8 mouse cellular contexts compared by ENCODE assay signal in genomic region chr6:146833485-146834314, GRCm38 (mm10). TPM values are rescaled to one million over a fixed set of nuclear protein-coding genes. Genes with fewer than 3 reads are reported as not detected.
DNase-seq lines count a peak whose midpoint lies in the region; ATAC-seq and TF ChIP-seq lines count a peak whose summit lies in the region.

No protein-coding gene starts in this region.

- H3K27ac ChIP-seq in bone marrow, adult 2 months (ENCODE audit: control insufficient read depth, insufficient read depth, low read depth, low read length, poor library complexity): no peak overlapping the region
- no peak overlapping the region for H3K27ac ChIP-seq in forebrain, embryonic 14.5 days (ENCODE audit: low read depth, low read length)
- no peak overlapping the region for H3K27ac ChIP-seq in hindbrain, embryonic 15.5 days (replicated peaks)

- H3K9ac ChIP-seq in forebrain, embryonic 14.5 days (ENCODE audit: low read length): no peak overlapping the region
- no peak overlapping the region for H3K9ac ChIP-seq in hindbrain, embryonic 15.5 days

- peak; percentile 59 for TF ChIP-seq CTCF in bone marrow, adult 2 months (IDR thresholded peaks at IDR 0.05; ENCODE audit: control insufficient read depth, insufficient read depth, low read length)

- ATAC-seq in forebrain, embryonic 14.5 days: peak; percentile 72
- ATAC-seq in hindbrain, embryonic 15.5 days (ENCODE audit: low FRiP score, low read depth): peak; percentile 92
- peak; percentile 87 for ATAC-seq in megakaryocyte, adult 5-6 weeks (ENCODE audit: poor library complexity, severe bottlenecking)

- DNase-seq in cerebellum, adult 8-10 months: peak; percentile 8
- no peak for DNase-seq in cerebellum, adult 11 months
- DNase-seq in forebrain, embryonic 14.5 days (ENCODE audit: low spot score): peak; percentile 82
- DNase-seq in left cerebral cortex, adult 11 months (ENCODE audit: low spot score): peak; percentile 32
- DNase-seq in right cerebral cortex, postnatal 36 days (ENCODE audit: low spot score in 2 of 2): peak; percentile 34 to 50

- TF ChIP-seq POLR2A in bone marrow, adult 2 months (IDR thresholded peaks at IDR 0.05; ENCODE audit: borderline replicate concordance, control insufficient read depth, low read depth, low read length): no peak

- WGBS in bone marrow, adult 2 months: 66% methylated on average over 6 of the region's 6 CpGs
- 73% methylated on average over 6 of the region's 6 CpGs for WGBS in forebrain, embryonic 14.5 days
- WGBS in hindbrain, embryonic 15.5 days: 76% methylated on average over 6 of the region's 6 CpGs

- no peaks in the 10 kb centered on the region for H3K4me1 ChIP-seq in bone marrow, adult 2 months (ENCODE audit: control insufficient read depth, insufficient read depth, low read length)
- H3K4me1 ChIP-seq in forebrain, embryonic 14.5 days (ENCODE audit: control insufficient read depth, insufficient read depth, low read length): no peaks in the 10 kb centered on the region
- no peaks in the 10 kb centered on the region for H3K4me1 ChIP-seq in hindbrain, embryonic 15.5 days (replicated peaks)

- H3K36me3 ChIP-seq in forebrain, embryonic 14.5 days (ENCODE audit: control insufficient read depth, insufficient read depth, low read length): no peaks in the 10 kb centered on the region
- H3K36me3 ChIP-seq in hindbrain, embryonic 15.5 days: 0 out of 2 replicates have a peak, but pooled peaks cover 6% of the 10 kb centered on the region

- no peaks in the 10 kb centered on the region for H3K27me3 ChIP-seq in forebrain, embryonic 14.5 days (replicated peaks; ENCODE audit: control insufficient read depth, insufficient read depth, low read length)
- H3K27me3 ChIP-seq in hindbrain, embryonic 15.5 days: no peaks in the 10 kb centered on the region

- H3K4me2 ChIP-seq in forebrain, embryonic 14.5 days (ENCODE audit: low read length): no peak overlapping the region
- H3K4me2 ChIP-seq in hindbrain, embryonic 15.5 days: no peak overlapping the region

- no peaks in the 10 kb centered on the region for H3K9me3 ChIP-seq in forebrain, embryonic 14.5 days (replicated peaks; ENCODE audit: control insufficient read depth, low read length)
- no peaks in the 10 kb centered on the region for H3K9me3 ChIP-seq in hindbrain, embryonic 15.5 days

- no peak overlapping the region for H3K4me3 ChIP-seq in bone marrow, adult 2 months (replicated peaks; ENCODE audit: control insufficient read depth, low read depth, low read length)
- no peak overlapping the region for H3K4me3 ChIP-seq in forebrain, embryonic 14.5 days (ENCODE audit: low read depth, low read length)
- no peak overlapping the region for H3K4me3 ChIP-seq in hindbrain, embryonic 15.5 days

RNA-seq across cellular contexts. Expression of gene Smco2, which starts 16.2 kb away (rescaled TPM):
- polyA plus RNA-seq in bone marrow, adult 2 months (2011; ENCODE audit: insufficient read depth, insufficient read length, low replicate concordance, missing spikeins): not detected in 2 replicates
- polyA plus RNA-seq in forebrain, embryonic 14.5 days (2014; fragmentation: Nextera tagmentation; extraction: Ambion mirVana): not detected in 2 replicates
- polyA plus RNA-seq in hindbrain, embryonic 15.5 days (2015; fragmentation: Nextera tagmentation; extraction: Ambion mirVana): not detected in 2 replicates
- total RNA-seq in megakaryocyte, adult 5-6 weeks (2015): not detected in 2 replicates
- total RNA-seq in megakaryocyte, adult 5-6 weeks (2017): not detected in 2 replicates

RNA-seq across cellular contexts. Expression of gene Arntl2, which starts 37.8 kb away (rescaled TPM):
- polyA plus RNA-seq in bone marrow, adult 2 months (2011; ENCODE audit: insufficient read depth, insufficient read length, low replicate concordance, missing spikeins): 0.85 TPM in 1 of 2 replicates, not detected in the other
- 0.59 and 1.0 TPM in 2 replicates for polyA plus RNA-seq in forebrain, embryonic 14.5 days (2014; fragmentation: Nextera tagmentation; extraction: Ambion mirVana)
- polyA plus RNA-seq in hindbrain, embryonic 15.5 days (2015; fragmentation: Nextera tagmentation; extraction: Ambion mirVana): 4.4 and 4.6 TPM in 2 replicates
- 0.04 and 0.16 TPM in 2 replicates for total RNA-seq in megakaryocyte, adult 5-6 weeks (2015)
- not detected in 2 replicates for total RNA-seq in megakaryocyte, adult 5-6 weeks (2017)

RNA-seq across cellular contexts. Expression of gene Ppfibp1, which starts 54.6 kb away (rescaled TPM):
- polyA plus RNA-seq in bone marrow, adult 2 months (2011; ENCODE audit: insufficient read depth, insufficient read length, low replicate concordance, missing spikeins): 9.3 and 15.5 TPM in 2 replicates
- polyA plus RNA-seq in forebrain, embryonic 14.5 days (2014; fragmentation: Nextera tagmentation; extraction: Ambion mirVana): 10.9 and 15.9 TPM in 2 replicates
- 12.8 and 17.6 TPM in 2 replicates for polyA plus RNA-seq in hindbrain, embryonic 15.5 days (2015; fragmentation: Nextera tagmentation; extraction: Ambion mirVana)
- total RNA-seq in megakaryocyte, adult 5-6 weeks (2015): 4.0 and 5.0 TPM in 2 replicates
- total RNA-seq in megakaryocyte, adult 5-6 weeks (2017): 10.5 and 11.9 TPM in 2 replicates
